Mouse (Mus musculus): ENCODE measurements at regions not wholly inside any gene's neighbourhood (a gene's known extent, or its start where the extent isn't known, plus 50 kb on each side); places are given as distances from the start of the nearest gene placed in this dataset.

GRCm38 (mm10) chr11:26793928-26794628 lies 200.3 kb upstream of the Vrk2 start:
- peak; percentile 89 for ATAC-seq (ENCODE audit: low read depth)
- H3K36me3 ChIP-seq (ENCODE audit: control insufficient read depth, insufficient read depth, low read length) = no peaks in the 10 kb centered on the region

GRCm38 (mm10) chr11:26789281-26789680 lies 195.5 kb upstream of the Vrk2 start:
- Histone ChIP-seq H3K4me2 (ENCODE audit: low read depth, low read length) (no peak overlapping the region), H3K4me3 (ENCODE audit: low read depth, low read length) (no peak overlapping the region), H3K27ac (ENCODE audit: low read depth, low read length) (no peak overlapping the region), H3K9me3 (ENCODE audit: control insufficient read depth, low read length) (no peaks in the 10 kb centered on the region), H3K36me3 (ENCODE audit: control insufficient read depth, insufficient read depth, low read length) (no peaks in the 10 kb centered on the region), H3K9ac (replicated peaks; ENCODE audit: low read depth, low read length) (no peak overlapping the region), H3K4me1 (ENCODE audit: control insufficient read depth, insufficient read depth, low read length) (no peaks in the 10 kb centered on the region), H3K27me3 (ENCODE audit: control insufficient read depth, insufficient read depth, low read length) (no peaks in the 10 kb centered on the region)
- no peak for ATAC-seq (ENCODE audit: low read depth)
- WGBS = 67% methylated on average over 2 of the region's 2 CpGs

More at GRCm38 (mm10) chr11:26793928-26794628, 200.3 kb upstream of the Vrk2 start:
- no peaks in the 10 kb centered on the region for H3K9me3 ChIP-seq (ENCODE audit: control insufficient read depth, low read length)
- no peak overlapping the region for H3K4me3 ChIP-seq (ENCODE audit: low read depth, low read length)
- no peak overlapping the region for H3K4me2 ChIP-seq (ENCODE audit: low read depth, low read length)
- H3K9ac ChIP-seq (replicated peaks; ENCODE audit: low read depth, low read length) = no peak overlapping the region
- no peaks in the 10 kb centered on the region for H3K4me1 ChIP-seq (ENCODE audit: control insufficient read depth, insufficient read depth, low read length)
- 65% methylated on average over 3 of the region's 3 CpGs for WGBS
- no peaks in the 10 kb centered on the region for H3K27me3 ChIP-seq (ENCODE audit: control insufficient read depth, insufficient read depth, low read length)
- H3K27ac ChIP-seq (ENCODE audit: low read depth, low read length) = no peak overlapping the region

- Histone ChIP-seq H3K4me1 (ENCODE audit: control insufficient read depth, insufficient read depth, low read length) (no peaks in the 10 kb centered on the region), H3K4me3 (ENCODE audit: low read depth, low read length) (no peak overlapping the region), H3K9me3 (ENCODE audit: control insufficient read depth, low read length) (no peaks in the 10 kb centered on the region), H3K4me2 (ENCODE audit: low read depth, low read length) (no peak overlapping the region), H3K36me3 (ENCODE audit: control insufficient read depth, insufficient read depth, low read length) (no peaks in the 10 kb centered on the region), H3K27ac (ENCODE audit: low read depth, low read length) (no peak overlapping the region), H3K9ac (replicated peaks; ENCODE audit: low read depth, low read length) (no peak overlapping the region), H3K27me3 (ENCODE audit: control insufficient read depth, insufficient read depth, low read length) (no peaks in the 10 kb centered on the region)
- 21% methylated on average over 1 of the region's 1 CpGs for whole genome bisulfite sequencing
- peak; percentile 83; the same call in 1 of the 2 replicates for ATAC-seq (ENCODE audit: low read depth)
Observed at GRCm38 (mm10) chr11:26785164-26785563, 191.4 kb upstream of the Vrk2 start.

GRCm38 (mm10) chr11:26773122-26773796 lies 179.5 kb upstream of the Vrk2 start:
- WGBS = 13% methylated on average over 3 of the region's 3 CpGs

GRCm38 (mm10) chr11:26755576-26755975 lies 161.8 kb upstream of the Vrk2 start:
- Histone ChIP-seq H3K4me1 (ENCODE audit: control insufficient read depth, insufficient read depth, low read length) (no peaks in the 10 kb centered on the region), H3K4me2 (ENCODE audit: low read depth, low read length) (no peak overlapping the region), H3K9ac (replicated peaks; ENCODE audit: low read depth, low read length) (no peak overlapping the region), H3K27me3 (ENCODE audit: control insufficient read depth, insufficient read depth, low read length) (no peaks in the 10 kb centered on the region), H3K27ac (ENCODE audit: low read depth, low read length) (no peak overlapping the region), H3K9me3 (ENCODE audit: control insufficient read depth, low read length) (no peaks in the 10 kb centered on the region), H3K36me3 (ENCODE audit: control insufficient read depth, insufficient read depth, low read length) (no peaks in the 10 kb centered on the region), H3K4me3 (ENCODE audit: low read depth, low read length) (no peak overlapping the region)
- WGBS = 89% methylated on average over 3 of the region's 3 CpGs
- no peak for ATAC-seq (ENCODE audit: low read depth)

More at GRCm38 (mm10) chr11:26773122-26773796, 179.5 kb upstream of the Vrk2 start:
- no peaks in the 10 kb centered on the region for H3K4me1 ChIP-seq (ENCODE audit: control insufficient read depth, insufficient read depth, low read length)
- H3K27me3 ChIP-seq (ENCODE audit: control insufficient read depth, insufficient read depth, low read length) = no peaks in the 10 kb centered on the region
- no peaks in the 10 kb centered on the region for H3K9me3 ChIP-seq (ENCODE audit: control insufficient read depth, low read length)
- no peak overlapping the region for H3K27ac ChIP-seq (ENCODE audit: low read depth, low read length)
- no peak overlapping the region for H3K4me3 ChIP-seq (ENCODE audit: low read depth, low read length)
- no peak overlapping the region for H3K4me2 ChIP-seq (ENCODE audit: low read depth, low read length)
- ATAC-seq (ENCODE audit: low read depth) = no peak
- no peak overlapping the region for H3K9ac ChIP-seq (replicated peaks; ENCODE audit: low read depth, low read length)
- no peaks in the 10 kb centered on the region for H3K36me3 ChIP-seq (ENCODE audit: control insufficient read depth, insufficient read depth, low read length)

GRCm38 (mm10) chr11:26753616-26754015 lies 159.8 kb upstream of the Vrk2 start:
- H3K27me3 ChIP-seq (ENCODE audit: control insufficient read depth, insufficient read depth, low read length) = no peaks in the 10 kb centered on the region
- no peak overlapping the region for H3K27ac ChIP-seq (ENCODE audit: low read depth, low read length)
- no peak for ATAC-seq (ENCODE audit: low read depth)
- no peak overlapping the region for H3K4me2 ChIP-seq (ENCODE audit: low read depth, low read length)
- H3K36me3 ChIP-seq (ENCODE audit: control insufficient read depth, insufficient read depth, low read length) = no peaks in the 10 kb centered on the region
- H3K4me1 ChIP-seq (ENCODE audit: control insufficient read depth, insufficient read depth, low read length) = no peaks in the 10 kb centered on the region
- 50% methylated on average over 1 of the region's 1 CpGs for WGBS
- H3K9me3 ChIP-seq (ENCODE audit: control insufficient read depth, low read length) = no peaks in the 10 kb centered on the region
- no peak overlapping the region for H3K4me3 ChIP-seq (ENCODE audit: low read depth, low read length)
- no peak overlapping the region for H3K9ac ChIP-seq (replicated peaks; ENCODE audit: low read depth, low read length)

GRCm38 (mm10) chr11:26742235-26742634 lies 148.4 kb upstream of the Vrk2 start:
- Histone ChIP-seq H3K4me2 (ENCODE audit: low read depth, low read length) (no peak overlapping the region), H3K4me1 (ENCODE audit: control insufficient read depth, insufficient read depth, low read length) (no peaks in the 10 kb centered on the region), H3K4me3 (ENCODE audit: low read depth, low read length) (no peak overlapping the region), H3K27me3 (ENCODE audit: control insufficient read depth, insufficient read depth, low read length) (no peaks in the 10 kb centered on the region), H3K27ac (ENCODE audit: low read depth, low read length) (no peak overlapping the region), H3K9me3 (ENCODE audit: control insufficient read depth, low read length) (no peaks in the 10 kb centered on the region), H3K36me3 (ENCODE audit: control insufficient read depth, insufficient read depth, low read length) (no peaks in the 10 kb centered on the region), H3K9ac (replicated peaks; ENCODE audit: low read depth, low read length) (no peak overlapping the region)
- 93% methylated on average over 1 of the region's 1 CpGs for WGBS
- no peak for ATAC-seq (ENCODE audit: low read depth)

- H3K4me2 ChIP-seq (ENCODE audit: low read depth, low read length) = no peak overlapping the region
- ATAC-seq (ENCODE audit: low read depth) = no peak
- H3K4me1 ChIP-seq (ENCODE audit: control insufficient read depth, insufficient read depth, low read length) = no peaks in the 10 kb centered on the region
- 84% methylated on average over 4 of the region's 4 CpGs for WGBS
- no peaks in the 10 kb centered on the region for H3K9me3 ChIP-seq (ENCODE audit: control insufficient read depth, low read length)
- H3K27me3 ChIP-seq (ENCODE audit: control insufficient read depth, insufficient read depth, low read length) = no peaks in the 10 kb centered on the region
- no peak overlapping the region for H3K4me3 ChIP-seq (ENCODE audit: low read depth, low read length)
- H3K36me3 ChIP-seq (ENCODE audit: control insufficient read depth, insufficient read depth, low read length) = no peaks in the 10 kb centered on the region
- H3K27ac ChIP-seq (ENCODE audit: low read depth, low read length) = no peak overlapping the region
- H3K9ac ChIP-seq (replicated peaks; ENCODE audit: low read depth, low read length) = no peak overlapping the region
Observed at GRCm38 (mm10) chr11:26739732-26740131, 145.9 kb upstream of the Vrk2 start.

GRCm38 (mm10) chr11:26726969-26727368 lies 133.2 kb upstream of the Vrk2 start:
- no peak overlapping the region for H3K27ac ChIP-seq (ENCODE audit: low read depth, low read length)

More at GRCm38 (mm10) chr11:26726969-26727368, 133.2 kb upstream of the Vrk2 start:
- Histone ChIP-seq H3K4me2 (ENCODE audit: low read depth, low read length) (no peak overlapping the region), H3K27me3 (ENCODE audit: control insufficient read depth, insufficient read depth, low read length) (no peaks in the 10 kb centered on the region), H3K4me1 (ENCODE audit: control insufficient read depth, insufficient read depth, low read length) (no peaks in the 10 kb centered on the region), H3K4me3 (ENCODE audit: low read depth, low read length) (no peak overlapping the region), H3K9me3 (ENCODE audit: control insufficient read depth, low read length) (no peaks in the 10 kb centered on the region), H3K9ac (replicated peaks; ENCODE audit: low read depth, low read length) (no peak overlapping the region), H3K36me3 (ENCODE audit: control insufficient read depth, insufficient read depth, low read length) (no peaks in the 10 kb centered on the region)
- no peak for ATAC-seq (ENCODE audit: low read depth)
- 88% methylated on average over 1 of the region's 1 CpGs for WGBS

Measured in neural tube, embryonic 14.5 days (tissue).